Mouse (Mus musculus) bone marrow macrophage, adult 2 months (primary cell): ENCODE data around the gene Klhl8.

Source experiments
- CTCF ChIP-seq: IDR thresholded peaks from 2 replicates; pipeline ENCODE4 v1.5.1; 2012; ENCODE audit warnings: low read depth, mild to moderate bottlenecking, low read length, moderate library complexity
- POLR2A ChIP-seq: IDR thresholded peaks from 2 replicates; pipeline ENCODE4 v1.6.1; 2012; ENCODE audit warnings: mild to moderate bottlenecking, low read depth, low read length, borderline replicate concordance

- no peak for TF ChIP-seq CTCF
- no peak for TF ChIP-seq POLR2A
These were observed 1.6 kb downstream of the Klhl8 start for GRCm38 (mm10) chr5:103909466-103909865.
